Mouse (Mus musculus) intestine, embryonic 16.5 days (tissue): Measurements from ENCODE around the gene Upf2. TPM values are rescaled to one million over a fixed set of nuclear protein-coding genes. Genes with fewer than 3 reads are reported as not detected.
A peak's percentile ranks its signal among the peaks of the same experiment; 100 is the strongest.

Experiments used
- ATAC-seq: fragments of 200-750 bp; cut with Nextera tagmentation; 2 replicates; pipeline ENCODE4 v1.8.0; 2017; ENCODE audit warnings: moderate TSS enrichment, moderate library complexity
- H3K27ac ChIP-seq: fragments of 300-500 bp; sonication (generic); 2 replicates; pipeline ENCODE4 v1.5.1; 2014; ENCODE audit warnings: mild to moderate bottlenecking, low read length
- H3K27me3 ChIP-seq: fragments of 300-500 bp; sonication (generic); replicated peaks from 2 replicates; pipeline ENCODE4 v1.6.1; 2014; ENCODE audit warnings: low read length, control low read depth, mixed read lengths; ENCODE audit not compliant: control insufficient read depth, insufficient read depth
- H3K36me3 ChIP-seq: fragments of 300-500 bp; sonication (generic); 2 replicates; pipeline ENCODE4 v1.6.1; 2014; ENCODE audit warnings: low read length, control low read depth; ENCODE audit not compliant: control insufficient read depth, insufficient read depth
- H3K4me1 ChIP-seq: fragments of 300-500 bp; sonication (generic); 2 replicates; pipeline ENCODE4 v1.6.1; 2014; ENCODE audit warnings: low read length, control low read depth, mixed read lengths; ENCODE audit not compliant: control insufficient read depth, insufficient read depth
- H3K4me2 ChIP-seq: fragments of 300-500 bp; sonication (generic); 2 replicates; pipeline ENCODE4 v1.6.1; 2014; ENCODE audit warnings: low read depth, low read length, control low read depth
- H3K4me3 ChIP-seq: fragments of 300-500 bp; sonication (generic); 2 replicates; pipeline ENCODE4 v1.5.1; 2014; ENCODE audit warnings: mild to moderate bottlenecking, low read length
- H3K9ac ChIP-seq: fragments of 300-500 bp; sonication (generic); 2 replicates; pipeline ENCODE4 v1.6.1; 2014; ENCODE audit warnings: low read depth, low read length
- H3K9me3 ChIP-seq: fragments of 300-500 bp; sonication (generic); 2 replicates; pipeline ENCODE4 v1.6.1; 2016; ENCODE audit warnings: low read length, control low read depth; ENCODE audit not compliant: control insufficient read depth
- WGBS: fragments of 180-500 bp; shearing (Covaris S2); extraction: QIAGEN DNeasy Blood & Tissue Kit; methylation state at CpG from one replicate; pipeline ENCODE4 v1.1.7; 2014; 5-methylcytosine and 5-hydroxymethylcytosine counted together
- polyA plus RNA-seq: library from polyadenylated mRNA; unstranded; fragments of >200 nt; fragmentation: Nextera tagmentation; extraction: Ambion mirVana; gene quantifications from 2 replicates; pipeline ENCODE4 v1.2.1, GENCODE M21; 2015

Gene Upf2
- polyA plus RNA-seq, 1 experiment from 2014 or later = 7.9 TPM

DNA sequence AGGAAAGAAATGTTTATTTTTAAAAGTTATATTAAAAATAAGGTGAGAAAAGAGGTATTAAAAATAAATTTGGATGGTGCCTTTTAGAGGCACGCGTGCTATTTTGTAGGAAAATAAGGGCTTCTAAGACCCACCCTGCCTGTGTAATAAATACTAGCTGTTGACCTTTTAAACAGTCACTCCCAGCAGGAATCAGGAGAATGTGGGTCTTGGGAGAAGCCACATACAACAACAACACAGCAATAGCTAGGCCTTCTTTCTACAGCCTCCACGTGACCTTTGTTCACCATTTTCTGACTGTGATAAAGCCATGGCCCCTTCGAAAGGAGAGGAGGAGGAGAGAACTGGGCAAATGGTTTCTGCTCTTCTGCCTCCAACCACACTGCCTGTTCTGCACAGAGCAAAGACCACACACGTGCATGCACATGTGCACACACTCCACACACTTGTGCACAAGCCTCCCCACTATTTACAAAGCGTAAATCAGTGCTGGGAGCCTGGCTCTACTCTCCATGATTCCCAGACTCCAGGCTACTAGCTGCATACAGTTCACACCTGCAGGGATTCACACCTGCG is 121.5 kb downstream of the Upf2 start:
- Histone ChIP-seq H3K9me3 (no peaks in the 10 kb centered on the region), H3K4me3 (no peak overlapping the region), H3K27ac (peak overlapping the region; percentile 50), H3K4me1 (peaks cover 22% of the 10 kb centered on the region), H3K9ac (no peak overlapping the region), H3K4me2 (no peak overlapping the region), H3K27me3 (no peaks in the 10 kb centered on the region), H3K36me3 (no peaks in the 10 kb centered on the region)
- ATAC-seq = 0 out of 2 replicates have a peak, but pooled peaks have one; percentile 7
- 51% methylated on average over 7 of the region's 7 CpGs for WGBS

DNA sequence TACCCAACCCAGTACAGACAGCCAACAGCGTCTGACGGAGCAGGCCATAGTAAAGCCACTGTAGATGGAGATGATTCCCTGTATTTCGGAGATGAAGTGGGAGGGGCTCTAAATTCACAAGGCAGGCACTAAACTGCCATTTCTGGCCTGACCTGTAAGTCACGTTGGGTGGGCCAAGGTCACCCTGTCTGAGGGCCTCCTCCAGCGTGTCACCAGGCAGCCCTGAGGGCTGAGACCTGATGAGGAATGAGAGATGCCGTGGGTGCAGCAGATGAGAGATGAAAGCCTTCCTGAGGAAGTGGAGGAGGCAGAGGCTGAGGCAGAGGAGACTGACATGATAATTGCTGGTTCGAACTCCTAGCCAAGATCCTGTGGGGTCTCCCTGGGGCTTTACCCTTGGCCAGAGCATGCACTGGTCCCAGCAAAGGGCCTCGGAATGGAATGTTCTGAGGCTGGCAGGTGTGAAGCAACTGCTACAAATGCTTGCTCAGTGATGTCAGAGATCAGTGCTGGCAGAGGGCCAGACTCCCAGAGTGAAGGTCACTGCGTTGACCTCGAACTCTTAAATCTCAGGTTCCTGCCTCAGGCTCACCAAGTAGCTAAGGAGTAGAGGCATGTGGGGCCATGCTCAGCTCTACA is 123.7 kb downstream of the Upf2 start:
- H3K4me1 ChIP-seq = peaks cover 24% of the 10 kb centered on the region
- H3K4me3 ChIP-seq = no peak overlapping the region
- no peaks in the 10 kb centered on the region for H3K9me3 ChIP-seq
- H3K4me2 ChIP-seq = no peak overlapping the region; the same call in 1 of the 2 replicates
- no peaks in the 10 kb centered on the region for H3K27me3 ChIP-seq
- H3K9ac ChIP-seq = no peak overlapping the region
- H3K27ac ChIP-seq = peak overlapping the region; percentile 44
- H3K36me3 ChIP-seq = no peaks in the 10 kb centered on the region
- 54% methylated on average over 10 of the region's 10 CpGs for WGBS
- no peak for ATAC-seq

DNA sequence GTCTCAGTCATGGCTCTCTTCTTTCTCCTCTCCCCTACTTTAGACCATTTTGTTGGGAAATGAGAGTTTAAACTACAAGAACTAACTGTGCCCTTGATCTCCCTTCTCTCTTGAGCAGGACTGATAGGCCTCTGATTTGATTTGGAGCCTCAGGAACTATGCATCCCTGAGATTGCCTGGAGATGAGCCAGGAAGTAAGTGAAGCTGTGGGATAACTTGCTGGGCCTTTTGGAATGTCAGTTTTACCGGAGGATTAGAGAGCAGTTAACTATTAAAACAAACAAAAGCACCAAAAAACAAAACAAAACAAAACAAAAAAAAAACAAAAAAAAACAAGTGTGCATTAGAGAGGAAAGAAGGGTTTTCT is 124.2 kb downstream of the Upf2 start:
- no peaks in the 10 kb centered on the region for H3K9me3 ChIP-seq
- H3K27me3 ChIP-seq = no peaks in the 10 kb centered on the region
- H3K4me2 ChIP-seq = no peak overlapping the region
- peaks cover 27% of the 10 kb centered on the region for H3K4me1 ChIP-seq
- H3K27ac ChIP-seq = peak overlapping the region; percentile 44
- no peak overlapping the region for H3K4me3 ChIP-seq
- WGBS = 15% methylated on average over 1 of the region's 1 CpGs
- no peak overlapping the region for H3K9ac ChIP-seq
- ATAC-seq = no peak
- H3K36me3 ChIP-seq = no peaks in the 10 kb centered on the region

- H3K4me1 ChIP-seq = peaks cover 21% of the 10 kb centered on the region
- no peak for ATAC-seq
- H3K27me3 ChIP-seq = no peaks in the 10 kb centered on the region
- whole genome bisulfite sequencing = 97% methylated on average over 1 of the region's 1 CpGs
- H3K9me3 ChIP-seq = no peaks in the 10 kb centered on the region
- H3K4me2 ChIP-seq = no peak overlapping the region
- H3K36me3 ChIP-seq = no peaks in the 10 kb centered on the region
- no peak overlapping the region for H3K27ac ChIP-seq
- no peak overlapping the region for H3K4me3 ChIP-seq
- H3K9ac ChIP-seq = no peak overlapping the region
These were observed 128.8 kb downstream of the Upf2 start for GRCm38 (mm10) chr2:6080037-6080436.

GRCm38 (mm10) chr2:6081108-6081507 is 129.8 kb downstream of the Upf2 start:
- Histone ChIP-seq H3K9ac (no peak overlapping the region), H3K9me3 (no peaks in the 10 kb centered on the region), H3K27ac (peak overlapping the region; percentile 65), H3K27me3 (no peaks in the 10 kb centered on the region), H3K4me3 (no peak overlapping the region), H3K36me3 (no peaks in the 10 kb centered on the region), H3K4me2 (no peak overlapping the region), H3K4me1 (peaks cover 21% of the 10 kb centered on the region)
- 32% methylated on average over 8 of the region's 8 CpGs for WGBS
- peak; percentile 76 for ATAC-seq

DNA sequence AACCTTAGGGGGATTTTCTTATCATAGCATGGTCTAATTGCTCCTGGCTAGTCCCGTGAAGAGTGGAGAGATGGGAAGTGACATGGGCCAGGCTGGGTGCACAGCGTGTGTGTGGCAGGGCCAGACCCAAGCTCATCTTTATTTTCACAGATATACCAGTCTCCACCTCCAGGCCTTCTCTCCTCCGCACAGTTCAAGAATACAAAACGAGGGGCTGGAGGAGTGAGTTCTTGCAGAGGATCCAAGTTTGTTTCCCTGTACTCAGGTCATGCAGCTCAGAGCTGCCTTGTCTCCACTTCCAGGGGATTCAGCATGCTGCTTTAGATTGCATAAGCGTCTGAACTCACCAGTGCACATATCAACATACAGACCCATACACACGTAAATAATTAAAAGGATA is 131.3 kb downstream of the Upf2 start:
- no peak overlapping the region for H3K9ac ChIP-seq
- ATAC-seq = no peak
- H3K9me3 ChIP-seq = no peaks in the 10 kb centered on the region
- no peaks in the 10 kb centered on the region for H3K36me3 ChIP-seq
- H3K27me3 ChIP-seq = no peaks in the 10 kb centered on the region
- H3K4me2 ChIP-seq = no peak overlapping the region
- H3K4me1 ChIP-seq = peaks cover 22% of the 10 kb centered on the region
- no peak overlapping the region for H3K27ac ChIP-seq
- H3K4me3 ChIP-seq = no peak overlapping the region
- WGBS = 78% methylated on average over 6 of the region's 6 CpGs

DNA sequence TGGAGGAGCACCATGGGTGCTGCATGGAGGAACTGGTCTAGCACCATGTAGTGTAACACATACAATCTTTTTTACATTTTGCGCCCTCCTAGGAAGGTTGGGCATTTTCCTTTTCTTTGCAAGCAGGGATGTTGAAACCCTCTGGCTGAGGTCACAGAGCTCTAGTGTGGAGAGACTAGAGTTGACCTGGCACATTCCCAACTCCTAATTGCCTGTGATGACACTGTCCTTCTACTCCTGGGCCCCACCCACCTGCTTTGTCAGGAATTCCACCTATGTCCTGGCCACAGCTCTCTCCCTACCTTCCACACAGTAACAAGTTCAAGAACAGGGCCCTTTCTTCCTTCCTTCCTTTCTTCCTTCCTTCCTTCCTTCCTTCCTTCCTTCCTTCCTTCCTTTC is 132.4 kb downstream of the Upf2 start:
- ATAC-seq = peak; percentile 33
- no peaks in the 10 kb centered on the region for H3K36me3 ChIP-seq

DNA sequence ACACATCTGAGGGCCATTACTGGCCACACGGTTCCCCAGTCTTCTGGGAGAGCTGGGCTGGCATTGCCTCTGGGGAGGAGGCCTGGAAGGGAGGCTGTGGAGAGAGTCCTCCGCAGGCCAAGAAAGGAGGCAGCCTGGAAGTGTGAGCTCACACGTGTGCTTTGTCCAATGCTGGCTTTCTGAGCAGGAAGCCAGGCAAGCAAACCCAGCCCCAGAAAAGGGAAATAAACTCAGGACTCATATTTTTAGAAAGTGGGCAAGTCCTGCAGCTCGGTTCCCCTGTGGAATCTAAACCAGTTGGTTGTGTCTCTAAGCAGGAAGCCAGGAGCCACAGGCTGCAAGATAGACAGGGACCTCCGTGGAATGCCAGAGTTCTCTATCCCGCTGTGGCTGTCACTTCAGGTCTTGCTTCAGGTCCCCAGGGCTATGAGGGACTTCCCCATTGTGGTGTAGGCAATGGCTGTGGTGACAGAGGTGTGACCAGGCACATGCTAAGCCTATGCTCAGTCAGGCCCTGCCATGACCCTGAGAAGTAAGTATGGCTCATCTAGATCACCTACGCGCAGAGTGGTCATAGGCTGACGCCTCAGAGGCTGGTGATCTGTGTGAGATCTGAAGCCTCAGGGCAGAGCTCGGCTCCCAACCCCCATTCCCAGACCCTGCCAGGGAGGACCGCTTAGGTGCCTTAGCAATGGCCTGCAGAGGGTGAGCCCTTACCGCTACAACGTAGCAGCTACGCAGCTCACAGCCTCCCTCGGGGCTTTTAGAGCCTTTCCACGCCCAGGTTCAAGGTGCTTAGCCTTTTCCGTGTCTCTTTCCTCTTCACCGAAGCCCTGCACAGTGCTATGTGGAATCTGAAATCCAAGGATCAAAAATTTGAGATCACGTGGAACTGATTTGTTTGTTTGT is 134.6 kb downstream of the Upf2 start:
- H3K9ac ChIP-seq = no peak overlapping the region
- H3K4me1 ChIP-seq = peaks cover 13% of the 10 kb centered on the region
- no peaks in the 10 kb centered on the region for H3K9me3 ChIP-seq
- no peak overlapping the region for H3K4me2 ChIP-seq
- H3K27me3 ChIP-seq = no peaks in the 10 kb centered on the region
- ATAC-seq = peak; percentile 64
- H3K36me3 ChIP-seq = no peaks in the 10 kb centered on the region
- peak overlapping the region; percentile 5; the same call in 1 of the 2 replicates for H3K27ac ChIP-seq
- no peak overlapping the region for H3K4me3 ChIP-seq
- 66% methylated on average over 19 of the region's 19 CpGs for WGBS

More for the DNA sequence above, 132.4 kb downstream of the Upf2 start:
- H3K4me2 ChIP-seq = no peak overlapping the region
- no peak overlapping the region for H3K4me3 ChIP-seq
- H3K9me3 ChIP-seq = no peaks in the 10 kb centered on the region
- peaks cover 22% of the 10 kb centered on the region for H3K4me1 ChIP-seq
- no peak overlapping the region for H3K27ac ChIP-seq
- no peaks in the 10 kb centered on the region for H3K27me3 ChIP-seq
- WGBS = 95% methylated on average over 1 of the region's 1 CpGs
- H3K9ac ChIP-seq = no peak overlapping the region

- Histone ChIP-seq H3K4me2 (no peak overlapping the region), H3K27me3 (no peaks in the 10 kb centered on the region), H3K9me3 (no peaks in the 10 kb centered on the region), H3K4me1 (0 out of 2 replicates have a peak, but pooled peaks cover 5% of the 10 kb centered on the region), H3K9ac (no peak overlapping the region), H3K27ac (no peak overlapping the region), H3K36me3 (no peaks in the 10 kb centered on the region), H3K4me3 (no peak overlapping the region)
- 90% methylated on average over 5 of the region's 5 CpGs for WGBS
- no peak for ATAC-seq
These were observed 135.9 kb downstream of the Upf2 start for GRCm38 (mm10) chr2:6087151-6087550.
